Mouse (Mus musculus): ENCODE data around the gene Srms. TPM values are rescaled to one million over a fixed set of nuclear protein-coding genes. Genes with fewer than 3 reads are reported as not detected.

The Srms gene
- polyA plus RNA-seq (2012; ENCODE audit: insufficient read depth, insufficient read length, low replicate concordance, missing spikeins) = not detected in 2 replicates

- no peak within 1 kb of the TSS for H3K27ac ChIP-seq (ENCODE audit: insufficient read depth, low read depth, low read length)
- WGBS = 7% methylated on average over 17 of the region's 17 CpGs
- peak within 1 kb of the TSS; percentile 23; the same call in 1 of the 2 replicates for H3K4me3 ChIP-seq (ENCODE audit: insufficient read depth, low read depth, low read length)
- peaks cover 13% of the 10 kb centered on the region for H3K4me1 ChIP-seq (ENCODE audit: control insufficient read depth, insufficient read depth, low read length)
- no peak for TF ChIP-seq POLR2A (IDR thresholded peaks at IDR 0.05; ENCODE audit: insufficient read depth, low read depth, low read length)
Measured at GRCm38 (mm10) chr2:181213021-181213445, at the start of gene Srms. Gene Srms, minus strand, starts transcription at chr2:181213185.

DNA sequence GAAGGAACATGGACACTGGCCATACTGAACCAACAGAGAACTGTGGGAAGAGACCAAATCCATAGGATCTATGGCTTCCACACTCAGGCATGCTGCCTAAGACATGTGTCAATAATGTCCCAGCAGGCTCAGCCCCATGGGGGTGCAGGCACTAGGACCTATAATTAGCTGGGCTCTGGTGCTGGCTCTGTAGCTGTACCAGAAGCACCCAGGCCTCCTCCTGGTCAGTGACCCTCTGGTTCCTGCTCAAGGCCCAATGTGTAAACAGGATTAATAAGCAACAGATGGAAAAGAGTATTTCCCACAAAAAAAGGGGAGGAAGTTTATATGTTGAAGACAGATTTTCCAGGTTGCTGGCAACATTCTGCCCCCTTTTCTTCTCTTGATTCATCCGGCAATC, 40.3 kb upstream of the Srms start:
- H3K4me3 ChIP-seq (ENCODE audit: insufficient read depth, low read depth, low read length) = no peak overlapping the region
- H3K27ac ChIP-seq (ENCODE audit: insufficient read depth, low read depth, low read length) = no peak overlapping the region
- 75% methylated on average over 1 of the region's 1 CpGs for WGBS
- no peaks in the 10 kb centered on the region for H3K4me1 ChIP-seq (ENCODE audit: control insufficient read depth, insufficient read depth, low read length)
- no peak for TF ChIP-seq CTCF (IDR thresholded peaks at IDR 0.05; ENCODE audit: insufficient read depth, low read depth, low read length)
- no peak for TF ChIP-seq POLR2A (IDR thresholded peaks at IDR 0.05; ENCODE audit: insufficient read depth, low read depth, low read length)

- 97% methylated on average over 1 of the region's 1 CpGs for WGBS
- no peak overlapping the region for H3K27ac ChIP-seq (ENCODE audit: insufficient read depth, low read depth, low read length)
- no peaks in the 10 kb centered on the region for H3K4me1 ChIP-seq (ENCODE audit: control insufficient read depth, insufficient read depth, low read length)
- H3K4me3 ChIP-seq (ENCODE audit: insufficient read depth, low read depth, low read length) = no peak overlapping the region
- TF ChIP-seq POLR2A (IDR thresholded peaks at IDR 0.05; ENCODE audit: insufficient read depth, low read depth, low read length) (no peak), CTCF (IDR thresholded peaks at IDR 0.05; ENCODE audit: insufficient read depth, low read depth, low read length) (no peak)
Measured at GRCm38 (mm10) chr2:181251841-181252240, 38.9 kb upstream of the Srms start.

DNA sequence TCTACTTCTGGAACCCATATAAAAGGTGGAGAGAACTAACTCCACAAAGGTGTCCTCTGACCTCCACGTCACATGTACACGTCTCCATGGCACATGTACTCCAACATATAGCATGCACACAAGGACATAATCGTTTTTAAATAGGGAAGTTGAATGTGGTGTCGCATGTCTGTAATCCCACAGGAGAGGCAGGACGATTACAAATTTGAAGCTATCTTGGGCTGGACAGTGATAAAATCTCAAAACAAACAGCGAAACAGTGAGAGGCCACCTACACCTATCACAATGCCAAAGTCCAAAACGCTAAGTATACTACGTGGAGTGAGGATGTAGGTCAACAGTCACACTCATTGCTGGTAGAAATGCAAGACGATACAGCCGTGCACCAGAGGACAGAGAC, 36.2 kb upstream of the Srms start:
- H3K4me1 ChIP-seq (ENCODE audit: control insufficient read depth, insufficient read depth, low read length) = no peaks in the 10 kb centered on the region
- no peak overlapping the region for H3K4me3 ChIP-seq (ENCODE audit: insufficient read depth, low read depth, low read length)
- no peak overlapping the region for H3K27ac ChIP-seq (ENCODE audit: insufficient read depth, low read depth, low read length)
- WGBS = 90% methylated on average over 10 of the region's 10 CpGs
- TF ChIP-seq CTCF (IDR thresholded peaks at IDR 0.05; ENCODE audit: insufficient read depth, low read depth, low read length) = no peak
- no peak for TF ChIP-seq POLR2A (IDR thresholded peaks at IDR 0.05; ENCODE audit: insufficient read depth, low read depth, low read length)

DNA sequence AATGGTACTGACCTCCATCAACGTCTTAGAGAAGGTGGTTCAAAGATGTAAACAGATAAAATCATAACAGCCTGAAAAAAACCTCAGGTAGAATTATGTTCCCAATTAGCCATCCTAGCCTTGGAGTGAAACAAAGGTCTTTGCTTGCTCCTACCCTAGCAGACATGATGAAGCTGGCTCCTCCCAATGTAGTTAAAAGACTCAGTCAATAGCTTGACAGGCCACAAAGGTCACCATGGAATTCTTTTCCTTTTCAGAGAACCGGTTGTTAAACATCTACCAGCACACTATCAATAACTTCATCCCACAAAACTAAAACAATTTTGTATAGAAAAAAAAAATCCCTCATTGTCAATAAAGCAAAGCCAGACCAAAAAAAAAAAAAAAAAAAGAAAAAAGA, 32.0 kb upstream of the Srms start:
- H3K4me1 ChIP-seq (ENCODE audit: control insufficient read depth, insufficient read depth, low read length) = peaks cover 5% of the 10 kb centered on the region; the same call in 1 of the 2 replicates
- TF ChIP-seq POLR2A (IDR thresholded peaks at IDR 0.05; ENCODE audit: insufficient read depth, low read depth, low read length) (no peak), CTCF (IDR thresholded peaks at IDR 0.05; ENCODE audit: insufficient read depth, low read depth, low read length) (no peak)
- H3K27ac ChIP-seq (ENCODE audit: insufficient read depth, low read depth, low read length) = no peak overlapping the region
- no peak overlapping the region for H3K4me3 ChIP-seq (ENCODE audit: insufficient read depth, low read depth, low read length)
- 32% methylated on average over 2 of the region's 2 CpGs for WGBS

GRCm38 (mm10) chr2:181243706-181244394, 30.9 kb upstream of the Srms start:
- TF ChIP-seq CTCF (IDR thresholded peaks at IDR 0.05; ENCODE audit: insufficient read depth, low read depth, low read length) (no peak), POLR2A (IDR thresholded peaks at IDR 0.05; ENCODE audit: insufficient read depth, low read depth, low read length) (no peak)
- WGBS = 43% methylated on average over 11 of the region's 11 CpGs
- peaks cover 12% of the 10 kb centered on the region for H3K4me1 ChIP-seq (ENCODE audit: control insufficient read depth, insufficient read depth, low read length)
- no peak overlapping the region for H3K27ac ChIP-seq (ENCODE audit: insufficient read depth, low read depth, low read length)
- no peak overlapping the region for H3K4me3 ChIP-seq (ENCODE audit: insufficient read depth, low read depth, low read length)

DNA sequence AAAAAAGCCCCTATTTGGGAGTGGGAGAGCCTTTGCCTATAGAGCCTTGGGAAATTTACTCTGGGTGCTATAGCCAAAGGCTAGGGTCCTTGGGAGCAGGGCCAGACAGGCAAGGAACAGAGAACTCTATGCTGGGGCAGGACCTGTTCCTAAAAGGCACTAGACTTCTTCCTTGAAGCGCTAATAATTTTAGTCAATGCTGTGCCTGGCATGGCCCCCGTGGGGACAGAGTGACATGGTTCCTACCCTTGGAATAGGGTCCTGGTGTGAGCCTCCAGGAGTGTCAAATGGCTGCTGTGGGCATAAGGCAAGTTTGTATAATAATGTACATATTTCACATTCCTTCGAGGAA, 29.3 kb upstream of the Srms start:
- Histone ChIP-seq H3K27ac (ENCODE audit: insufficient read depth, low read depth, low read length) (no peak overlapping the region), H3K4me3 (ENCODE audit: insufficient read depth, low read depth, low read length) (no peak overlapping the region), H3K4me1 (ENCODE audit: control insufficient read depth, insufficient read depth, low read length) (peaks cover 12% of the 10 kb centered on the region)
- 77% methylated on average over 3 of the region's 3 CpGs for WGBS
- TF ChIP-seq POLR2A (IDR thresholded peaks at IDR 0.05; ENCODE audit: insufficient read depth, low read depth, low read length) = no peak
- TF ChIP-seq CTCF (IDR thresholded peaks at IDR 0.05; ENCODE audit: insufficient read depth, low read depth, low read length) = no peak

- Histone ChIP-seq H3K4me3 (ENCODE audit: insufficient read depth, low read depth, low read length) (peak within 1 kb of the TSS; percentile 32), H3K27ac (ENCODE audit: insufficient read depth, low read depth, low read length) (no peak within 1 kb of the TSS)
- 23% methylated on average over 16 of the region's 16 CpGs for WGBS
Measured at GRCm38 (mm10) chr2:181241602-181242313, 28.8 kb upstream of the Srms start, which contains the start of gene Helz2. Gene Helz2, minus strand, starts transcription at chr2:181242027.

GRCm38 (mm10) chr2:181240806-181241440, 27.9 kb upstream of the Srms start:
- Histone ChIP-seq H3K4me1 (ENCODE audit: control insufficient read depth, insufficient read depth, low read length) (peaks cover 12% of the 10 kb centered on the region), H3K4me3 (ENCODE audit: insufficient read depth, low read depth, low read length) (no peak overlapping the region), H3K27ac (ENCODE audit: insufficient read depth, low read depth, low read length) (no peak overlapping the region)
- TF ChIP-seq CTCF (IDR thresholded peaks at IDR 0.05; ENCODE audit: insufficient read depth, low read depth, low read length) (no peak), POLR2A (IDR thresholded peaks at IDR 0.05; ENCODE audit: insufficient read depth, low read depth, low read length) (no peak)
- WGBS = 93% methylated on average over 13 of the region's 13 CpGs

More at GRCm38 (mm10) chr2:181241602-181242313, 28.8 kb upstream of the Srms start, which contains the start of gene Helz2:
- H3K4me1 ChIP-seq (ENCODE audit: control insufficient read depth, insufficient read depth, low read length) = peaks cover 12% of the 10 kb centered on the region
- no peak for TF ChIP-seq POLR2A (IDR thresholded peaks at IDR 0.05; ENCODE audit: insufficient read depth, low read depth, low read length)
- no peak for TF ChIP-seq CTCF (IDR thresholded peaks at IDR 0.05; ENCODE audit: insufficient read depth, low read depth, low read length)
